Mouse (Mus musculus): ENCODE data around the gene Uba7. TPM values are rescaled to one million over a fixed set of nuclear protein-coding genes. Genes with fewer than 3 reads are reported as not detected.
A peak's percentile ranks its signal among the peaks of the same experiment; 100 is the strongest.

The Uba7 gene
- polyA plus RNA-seq, 1 experiment from 2014 or later = 5.6 TPM

GRCm38 (mm10) chr9:107947241-107948194, 27.8 kb upstream of the Uba7 start:
- WGBS = 92% methylated on average over 31 of the region's 31 CpGs
- Histone ChIP-seq H3K9ac (replicated peaks) (no peak overlapping the region), H3K4me1 (peaks cover 15% of the 10 kb centered on the region), H3K27ac (replicated peaks) (no peak overlapping the region), H3K9me3 (replicated peaks) (no peaks in the 10 kb centered on the region), H3K36me3 (0 out of 2 replicates have a peak, but pooled peaks cover 2% of the 10 kb centered on the region), H3K27me3 (replicated peaks) (no peaks in the 10 kb centered on the region), H3K4me3 (replicated peaks) (no peak overlapping the region), H3K4me2 (no peak overlapping the region)
- no peak for ATAC-seq (ENCODE audit: low FRiP score)

- Histone ChIP-seq H3K4me2 (no peak overlapping the region), H3K4me1 (peaks cover 15% of the 10 kb centered on the region), H3K27me3 (replicated peaks) (no peaks in the 10 kb centered on the region), H3K9me3 (replicated peaks) (no peaks in the 10 kb centered on the region), H3K27ac (replicated peaks) (no peak overlapping the region), H3K36me3 (0 out of 2 replicates have a peak, but pooled peaks cover 2% of the 10 kb centered on the region), H3K4me3 (replicated peaks) (no peak overlapping the region), H3K9ac (replicated peaks) (no peak overlapping the region)
- ATAC-seq (ENCODE audit: low FRiP score) = no peak
- 84% methylated on average over 13 of the region's 13 CpGs for WGBS
Measured at GRCm38 (mm10) chr9:107949184-107949921, 26.0 kb upstream of the Uba7 start.

GRCm38 (mm10) chr9:107949922-107950235, 25.4 kb upstream of the Uba7 start, which contains the start of gene Traip:
TSS of gene Traip (plus strand) at chr9:107950136.
- 94% methylated on average over 10 of the region's 10 CpGs for WGBS
- no peaks in the 10 kb centered on the region for H3K27me3 ChIP-seq (replicated peaks)
- peaks cover 15% of the 10 kb centered on the region for H3K4me1 ChIP-seq

GRCm38 (mm10) chr9:107950460-107951355, 24.6 kb upstream of the Uba7 start:
- H3K4me2 ChIP-seq = peak overlapping the region; percentile 77
- 0 out of 2 replicates have a peak, but pooled peaks cover 2% of the 10 kb centered on the region for H3K36me3 ChIP-seq
- H3K4me1 ChIP-seq = peaks cover 15% of the 10 kb centered on the region
- peak overlapping the region; percentile 55 for H3K4me3 ChIP-seq (replicated peaks)
- WGBS = 16% methylated on average over 45 of the region's 45 CpGs
- peak overlapping the region; percentile 43 for H3K9ac ChIP-seq (replicated peaks)
- ATAC-seq (ENCODE audit: low FRiP score) = peak; percentile 96
- H3K9me3 ChIP-seq (replicated peaks) = no peaks in the 10 kb centered on the region
- peak overlapping the region; percentile 83 for H3K27ac ChIP-seq (replicated peaks)
- H3K27me3 ChIP-seq (replicated peaks) = no peaks in the 10 kb centered on the region

More at GRCm38 (mm10) chr9:107949922-107950235, 25.4 kb upstream of the Uba7 start, which contains the start of gene Traip:
- H3K9me3 ChIP-seq (replicated peaks) = no peaks in the 10 kb centered on the region
- H3K27ac ChIP-seq (replicated peaks) = peak within 1 kb of the TSS; percentile 83
- H3K4me3 ChIP-seq (replicated peaks) = peak within 1 kb of the TSS; percentile 55
- ATAC-seq (ENCODE audit: low FRiP score) = no peak
- H3K4me2 ChIP-seq = peak within 1 kb of the TSS; percentile 77
- peak within 1 kb of the TSS; percentile 43 for H3K9ac ChIP-seq (replicated peaks)
- H3K36me3 ChIP-seq = 0 out of 2 replicates have a peak, but pooled peaks cover 2% of the 10 kb centered on the region

GRCm38 (mm10) chr9:107955613-107956289, 19.6 kb upstream of the Uba7 start:
- Histone ChIP-seq H3K27me3 (replicated peaks) (no peaks in the 10 kb centered on the region), H3K4me2 (no peak overlapping the region), H3K9ac (replicated peaks) (no peak overlapping the region), H3K9me3 (replicated peaks) (no peaks in the 10 kb centered on the region), H3K4me3 (replicated peaks) (no peak overlapping the region), H3K4me1 (peaks cover 10% of the 10 kb centered on the region), H3K27ac (replicated peaks) (no peak overlapping the region), H3K36me3 (peaks cover 5% of the 10 kb centered on the region; the same call in 1 of the 2 replicates)
- ATAC-seq (ENCODE audit: low FRiP score) = no peak
- 78% methylated on average over 6 of the region's 6 CpGs for WGBS

- no peaks in the 10 kb centered on the region for H3K9me3 ChIP-seq (replicated peaks)
- H3K4me3 ChIP-seq (replicated peaks) = no peak overlapping the region
- H3K27ac ChIP-seq (replicated peaks) = no peak overlapping the region
- no peak overlapping the region for H3K9ac ChIP-seq (replicated peaks)
- peaks cover 15% of the 10 kb centered on the region for H3K4me1 ChIP-seq
- no peaks in the 10 kb centered on the region for H3K27me3 ChIP-seq (replicated peaks)
- no peak overlapping the region for H3K4me2 ChIP-seq
- H3K36me3 ChIP-seq = peaks cover 5% of the 10 kb centered on the region; the same call in 1 of the 2 replicates
- WGBS = 21% methylated on average over 6 of the region's 6 CpGs
- ATAC-seq (ENCODE audit: low FRiP score) = no peak
Measured at GRCm38 (mm10) chr9:107957141-107957540, 18.2 kb upstream of the Uba7 start.

GRCm38 (mm10) chr9:107959896-107960295, 15.4 kb upstream of the Uba7 start:
- Histone ChIP-seq H3K4me2 (no peak overlapping the region), H3K27ac (replicated peaks) (no peak overlapping the region), H3K36me3 (peaks cover 5% of the 10 kb centered on the region; the same call in 1 of the 2 replicates), H3K4me3 (replicated peaks) (no peak overlapping the region), H3K4me1 (peaks cover 17% of the 10 kb centered on the region), H3K9me3 (replicated peaks) (no peaks in the 10 kb centered on the region), H3K9ac (replicated peaks) (0 out of 2 replicates have a peak overlapping the region, but pooled peaks have one; percentile 10), H3K27me3 (replicated peaks) (no peaks in the 10 kb centered on the region)
- ATAC-seq (ENCODE audit: low FRiP score) = no peak
- WGBS = 56% methylated on average over 6 of the region's 6 CpGs

GRCm38 (mm10) chr9:107960928-107961327, 14.4 kb upstream of the Uba7 start:
- ATAC-seq (ENCODE audit: low FRiP score) = no peak
- Histone ChIP-seq H3K27ac (replicated peaks) (peak overlapping the region; percentile 70), H3K36me3 (peaks cover 5% of the 10 kb centered on the region; the same call in 1 of the 2 replicates), H3K9me3 (replicated peaks) (no peaks in the 10 kb centered on the region), H3K4me3 (replicated peaks) (no peak overlapping the region), H3K4me1 (peaks cover 17% of the 10 kb centered on the region), H3K4me2 (peak overlapping the region; percentile 37), H3K9ac (replicated peaks) (0 out of 2 replicates have a peak overlapping the region, but pooled peaks have one; percentile 10), H3K27me3 (replicated peaks) (no peaks in the 10 kb centered on the region)
- WGBS = 83% methylated on average over 4 of the region's 4 CpGs

GRCm38 (mm10) chr9:107961351-107961762, 13.9 kb upstream of the Uba7 start:
- Histone ChIP-seq H3K27ac (replicated peaks) (peak overlapping the region; percentile 70), H3K4me1 (peaks cover 17% of the 10 kb centered on the region), H3K9me3 (replicated peaks) (no peaks in the 10 kb centered on the region), H3K36me3 (peaks cover 5% of the 10 kb centered on the region; the same call in 1 of the 2 replicates), H3K4me3 (replicated peaks) (no peak overlapping the region), H3K9ac (replicated peaks) (no peak overlapping the region), H3K4me2 (peak overlapping the region; percentile 37), H3K27me3 (replicated peaks) (no peaks in the 10 kb centered on the region)
- 68% methylated on average over 10 of the region's 10 CpGs for WGBS
- ATAC-seq (ENCODE audit: low FRiP score) = peak; percentile 80; the same call in 1 of the 2 replicates

GRCm38 (mm10) chr9:107961881-107962280, 13.4 kb upstream of the Uba7 start:
- H3K27ac ChIP-seq (replicated peaks) = peak overlapping the region; percentile 70
- H3K36me3 ChIP-seq = peaks cover 5% of the 10 kb centered on the region; the same call in 1 of the 2 replicates
- peaks cover 17% of the 10 kb centered on the region for H3K4me1 ChIP-seq
- no peaks in the 10 kb centered on the region for H3K27me3 ChIP-seq (replicated peaks)
- ATAC-seq (ENCODE audit: low FRiP score) = peak; percentile 60
- no peak overlapping the region for H3K4me3 ChIP-seq (replicated peaks)
- H3K4me2 ChIP-seq = peak overlapping the region; percentile 37
- WGBS = 54% methylated on average over 5 of the region's 5 CpGs
- H3K9ac ChIP-seq (replicated peaks) = no peak overlapping the region
- no peaks in the 10 kb centered on the region for H3K9me3 ChIP-seq (replicated peaks)
